Mouse (Mus musculus) spleen, adult 10 weeks (tissue): Measurements from ENCODE around the gene Osbpl5. TPM values are rescaled to one million over a fixed set of nuclear protein-coding genes. Genes with fewer than 3 reads are reported as not detected.

ENCODE experiments used
- polyA plus RNA-seq: library from polyadenylated mRNA; stranded (reverse); fragments of 350-450 nt; fragmentation: Illumina TruSeq; extraction: RNeasy Lipid Tissue Mini Kit (QIAGEN cat#74804); gene quantifications from one replicate; pipeline ENCODE4 v1.2.3, GENCODE M21; 2015; ENCODE audit warnings: low replicate concordance; ENCODE audit not compliant: insufficient read depth

The Osbpl5 gene
- 15.6 TPM for polyA plus RNA-seq

GRCm38 (mm10) chr7:143756125-143757026 lies at the start of gene Osbpl5:
Gene Osbpl5 (minus strand): TSS chr7:143756985.

GRCm38 (mm10) chr7:143783996-143784829 lies 27.4 kb upstream of the Osbpl5 start, which contains the start of gene Mrgpre:
Gene Mrgpre (minus strand): TSS chr7:143784500.

GRCm38 (mm10) chr7:143766893-143767292 lies 10.1 kb upstream of the Osbpl5 start, which contains the start of gene Mrgprg:
Gene Mrgprg (minus strand): TSS chr7:143766993.

GRCm38 (mm10) chr7:143685359-143686067 lies 71.3 kb downstream of the Osbpl5 start, which contains the start of gene Tnfrsf23:
Gene Tnfrsf23 (minus strand): TSS chr7:143685872.

GRCm38 (mm10) chr7:143649034-143649768 lies 107.6 kb downstream of the Osbpl5 start, which contains the start of gene Tnfrsf22:
Gene Tnfrsf22 (minus strand): TSS chr7:143649661.

Other genes with a start within 250 kb of the Osbpl5 start
- gene Nap1l4, start 207.9 kb downstream of the Osbpl5 start, polyA plus RNA-seq: 166 TPM
- gene Cars, start 156.9 kb downstream of the Osbpl5 start, polyA plus RNA-seq: 40.8 TPM
- gene Tnfrsf26, start 128.3 kb downstream of the Osbpl5 start, polyA plus RNA-seq: 18.1 TPM
- gene Tnfrsf22, start 107.3 kb downstream of the Osbpl5 start, polyA plus RNA-seq: 11.4 TPM
- gene Tnfrsf23, start 71.1 kb downstream of the Osbpl5 start, polyA plus RNA-seq: 3.0 TPM
- gene Mrgprg, start 10.0 kb upstream of the Osbpl5 start, polyA plus RNA-seq: not detected
- gene Mrgpre, start 27.5 kb upstream of the Osbpl5 start, polyA plus RNA-seq: 3.0 TPM
- 17.9 TPM for gene Nadsyn1, start 65.9 kb upstream of the Osbpl5 start, polyA plus RNA-seq
- gene Dhcr7, start 66.2 kb upstream of the Osbpl5 start, polyA plus RNA-seq: 17.5 TPM
- gene Gm498, start 109.9 kb upstream of the Osbpl5 start, polyA plus RNA-seq: not detected
- gene Shank2, start 244.9 kb upstream of the Osbpl5 start, polyA plus RNA-seq: 0.04 TPM